Mouse (Mus musculus) heart, postnatal 0 days (tissue): ENCODE results near the gene Capg.

Experiments
- CTCF ChIP-seq: IDR thresholded peaks from 2 replicates; pipeline ENCODE4 v1.5.1; 2016; ENCODE audit warnings: antibody characterized with exemption, control low read depth, low read depth
- EP300 ChIP-seq: IDR thresholded peaks from 2 replicates; pipeline ENCODE4 v1.6.1; 2016; ENCODE audit warnings: antibody characterized with exemption, low read depth

- TF ChIP-seq CTCF (no peak), EP300 (no peak)
Measured at GRCm38 (mm10) chr6:72565506-72565905, 21.3 kb downstream of the Capg start.
